Mouse (Mus musculus) spleen, postnatal 4 days (tissue): Measurements from ENCODE around the gene Gh.

Source experiments
- DNase-seq, 2 experiments: peaks; one replicate each; pipeline ENCODE4 v3.0.0; 2022; ENCODE audit warnings: low spot score in 2 of 2

The Gh gene

DNA sequence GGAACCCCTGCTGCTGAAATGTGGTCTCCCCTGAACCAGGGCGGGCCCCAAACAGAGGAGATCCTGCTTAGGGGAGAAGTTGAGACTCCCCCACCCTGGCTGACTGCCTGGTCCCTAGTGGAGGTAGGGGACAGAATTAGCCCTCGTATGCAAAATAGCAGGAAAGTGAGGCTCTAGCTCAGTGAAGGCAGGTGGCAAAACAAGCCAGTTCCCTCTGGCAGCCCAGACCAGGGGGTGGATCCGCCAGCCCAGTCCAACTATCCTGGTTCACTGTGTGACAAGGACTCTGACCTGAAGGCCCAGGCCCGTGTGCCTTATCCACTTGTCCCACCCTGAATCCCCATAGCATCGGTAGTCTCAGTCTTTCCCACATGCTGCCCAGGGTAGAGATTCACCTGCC, 8.5 kb upstream of the Gh start:
- DNase-seq, result peak; percentile 65 to 77

DNA sequence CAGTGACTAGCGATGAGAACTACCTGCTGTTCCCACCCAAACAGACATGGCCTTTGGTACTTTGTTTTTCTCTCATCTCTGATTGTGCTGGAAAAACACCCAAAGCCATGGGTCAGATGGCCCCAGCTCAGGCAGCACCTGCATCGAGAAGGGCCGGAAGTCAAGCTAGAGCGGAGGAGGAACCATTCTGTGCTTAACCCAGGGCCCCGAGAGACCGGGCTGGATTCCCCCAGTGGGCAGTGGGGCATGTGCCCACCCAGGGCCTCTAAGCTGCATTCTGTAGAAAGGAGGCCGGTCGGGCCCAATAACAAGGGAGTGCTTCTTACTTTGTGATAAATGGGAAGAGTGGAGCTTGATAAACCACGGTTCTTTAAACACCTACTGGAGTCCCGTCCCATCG, 6.5 kb upstream of the Gh start:
- DNase-seq, result peak; percentile 75 to 81

DNA sequence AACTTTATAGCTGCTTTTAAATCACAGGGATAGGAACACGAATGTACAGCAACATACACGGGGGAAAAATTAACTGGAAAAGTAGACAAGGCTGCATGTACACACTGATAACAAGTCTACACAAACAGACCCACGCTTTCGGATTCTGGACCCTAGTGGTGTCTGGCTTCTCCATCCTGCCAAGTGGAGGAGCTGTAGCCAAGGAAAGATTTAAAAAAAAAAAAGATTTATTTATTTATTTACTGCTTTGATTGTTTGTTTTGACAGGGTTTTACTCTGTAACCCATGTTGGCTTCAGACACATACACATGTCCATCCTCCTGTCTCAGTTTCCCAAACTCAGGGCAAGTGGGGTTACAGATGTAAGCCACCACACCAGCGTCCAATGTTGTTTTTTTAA, 5.8 kb upstream of the Gh start:
- no peak for DNase-seq

DNA sequence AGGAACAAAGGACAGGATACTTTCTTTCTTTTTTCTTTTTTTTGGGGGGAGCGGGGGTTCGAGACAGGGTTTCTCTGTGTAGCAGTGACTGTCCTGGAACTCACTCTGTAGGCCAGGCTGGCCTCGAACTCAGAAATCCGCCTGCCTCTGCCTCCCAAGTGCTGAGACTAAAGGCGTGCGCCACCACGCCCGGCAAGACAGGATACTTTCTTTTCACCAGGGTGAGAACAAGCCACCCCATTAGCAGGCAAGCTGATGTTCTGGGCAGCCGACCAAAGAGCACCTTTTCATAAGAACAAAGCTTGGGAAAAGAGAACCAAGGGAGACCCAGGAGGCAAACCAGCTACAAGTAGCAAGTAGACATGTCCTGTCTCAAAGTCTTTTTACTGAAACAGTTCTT, 5.1 kb upstream of the Gh start:
- DNase-seq, result no peak

DNA sequence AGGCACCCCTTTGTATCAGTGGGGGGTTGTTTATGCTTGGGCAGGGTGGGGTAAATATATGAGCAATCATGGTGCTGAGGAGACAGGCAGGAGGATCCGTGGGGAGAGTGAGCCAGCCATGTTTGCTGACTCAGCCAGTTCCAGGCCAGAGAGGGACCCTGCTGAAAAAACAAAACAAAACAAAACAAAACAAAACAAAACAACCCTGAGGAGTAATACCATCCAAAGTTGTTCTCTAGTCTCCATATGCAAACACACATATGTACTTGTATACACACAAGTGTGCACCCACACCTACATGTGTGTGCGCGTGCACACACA, 4.4 kb upstream of the Gh start:
- no peak for DNase-seq

DNA sequence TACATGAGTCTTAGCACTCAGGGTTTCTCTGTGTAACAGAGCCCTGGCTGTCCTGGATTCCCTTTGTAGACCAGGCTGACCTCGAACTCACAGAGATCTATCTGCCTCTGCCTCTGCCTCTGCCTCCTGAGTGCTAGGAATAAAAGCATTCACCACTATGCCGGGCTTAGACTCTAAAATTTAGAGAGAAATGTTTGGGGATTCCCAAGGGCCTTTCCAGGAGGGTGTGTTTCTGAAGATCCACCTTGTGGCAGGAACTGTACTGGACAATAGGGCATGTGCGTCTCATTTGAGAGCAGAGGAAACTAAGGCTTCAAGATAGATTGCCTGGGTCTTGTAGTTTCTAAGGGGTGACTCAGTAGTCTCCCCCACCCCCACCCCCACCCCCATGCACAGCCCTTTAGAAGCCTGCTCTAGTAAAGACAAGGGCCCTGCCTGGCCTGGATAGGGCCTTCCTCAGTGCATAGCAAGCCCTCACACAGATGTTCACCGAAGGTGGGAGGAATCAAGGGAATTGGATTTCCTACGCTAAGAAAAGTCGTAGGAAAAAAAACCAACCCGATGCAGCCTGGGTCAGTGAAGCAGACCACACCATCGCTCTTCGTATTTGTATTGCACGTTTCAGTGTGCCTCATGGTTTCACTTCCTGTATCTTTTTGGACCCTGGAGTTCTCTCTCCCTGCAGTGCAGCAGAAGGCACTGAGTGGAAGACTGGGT, 3.8 kb upstream of the Gh start:
- DNase-seq, result peak in 1 of 2 experiments; percentile 27

DNA sequence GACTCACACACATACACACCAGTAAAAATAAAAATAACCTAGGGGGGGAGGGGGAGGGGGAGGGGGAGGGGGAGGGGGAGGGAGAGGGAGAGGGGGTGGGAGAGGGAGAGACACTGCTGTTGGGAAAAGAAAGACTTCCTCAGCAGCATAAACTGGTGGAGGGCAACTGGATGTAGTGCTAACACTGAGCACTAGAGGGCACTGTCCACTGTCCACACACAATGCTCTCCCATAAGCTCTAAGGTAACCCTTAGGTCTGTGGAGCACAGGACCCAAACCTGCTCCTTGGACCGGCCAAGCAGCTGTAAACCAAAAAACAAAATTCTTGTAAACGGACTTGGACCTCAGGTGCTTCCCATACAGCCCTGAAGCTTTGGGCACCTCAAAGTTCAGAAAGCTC, 969 bp upstream of the Gh start:
- DNase-seq, result peak; percentile 62 to 88

DNA sequence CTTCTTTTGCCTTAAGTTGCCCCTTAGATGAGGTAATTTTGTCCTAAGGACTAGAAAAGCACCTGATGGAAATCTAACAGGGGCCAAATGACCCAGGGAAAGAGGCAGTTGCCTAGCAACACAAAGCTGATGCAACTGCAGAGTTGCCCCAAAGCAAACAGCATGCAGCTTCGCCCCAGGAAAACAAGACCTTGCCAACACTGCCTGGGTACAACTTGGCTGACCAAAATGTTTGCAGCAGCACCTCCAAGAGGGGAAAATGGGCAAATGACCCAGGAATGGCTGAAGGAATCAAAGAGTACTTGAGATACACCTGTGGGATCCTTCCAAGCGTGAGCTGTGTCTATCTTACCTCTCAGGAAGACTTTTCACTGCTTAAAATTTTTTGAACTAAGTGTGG, 9.8 kb downstream of the Gh start:
- DNase-seq, result no peak

DNA sequence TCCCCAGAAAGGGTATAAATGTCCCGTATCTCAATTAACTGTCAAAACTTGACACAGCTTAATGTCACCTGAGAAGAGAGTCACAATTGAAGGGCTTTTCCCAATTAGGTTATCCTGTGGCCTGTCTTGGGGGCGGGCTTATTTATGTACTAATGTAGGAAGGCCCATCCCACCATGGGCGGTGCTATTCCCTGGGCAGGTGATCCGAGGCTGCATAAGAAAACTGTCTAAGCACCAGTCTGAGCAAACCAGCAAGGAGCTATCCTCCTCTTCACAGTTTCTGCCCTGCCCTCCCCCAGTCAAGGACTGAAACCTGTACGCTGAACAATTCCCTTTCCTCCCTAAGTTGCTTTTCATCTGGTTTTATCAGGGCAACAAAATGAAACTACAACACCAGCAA, 11.3 kb downstream of the Gh start:
- no peak for DNase-seq

DNA sequence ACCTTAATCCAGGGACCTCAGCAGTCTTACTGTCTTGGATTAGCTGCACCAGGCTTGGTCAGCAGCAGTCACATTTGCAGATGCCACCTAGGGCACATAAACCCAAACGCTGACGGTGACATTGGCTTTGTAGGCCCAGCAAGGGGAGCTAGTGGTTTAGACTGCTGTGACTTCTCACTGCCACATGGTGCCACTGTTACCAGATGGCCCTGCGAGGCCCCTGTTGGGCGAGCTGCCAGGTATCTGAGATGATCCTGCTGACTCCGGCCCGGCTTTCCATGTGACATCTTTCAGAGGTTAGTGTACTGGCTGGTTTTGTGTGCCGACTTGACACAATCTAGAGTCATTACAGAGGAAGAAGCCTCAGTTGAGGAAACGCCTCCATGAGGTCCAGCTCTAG, 12.3 kb downstream of the Gh start:
- peak; percentile 48 to 74 for DNase-seq

DNA sequence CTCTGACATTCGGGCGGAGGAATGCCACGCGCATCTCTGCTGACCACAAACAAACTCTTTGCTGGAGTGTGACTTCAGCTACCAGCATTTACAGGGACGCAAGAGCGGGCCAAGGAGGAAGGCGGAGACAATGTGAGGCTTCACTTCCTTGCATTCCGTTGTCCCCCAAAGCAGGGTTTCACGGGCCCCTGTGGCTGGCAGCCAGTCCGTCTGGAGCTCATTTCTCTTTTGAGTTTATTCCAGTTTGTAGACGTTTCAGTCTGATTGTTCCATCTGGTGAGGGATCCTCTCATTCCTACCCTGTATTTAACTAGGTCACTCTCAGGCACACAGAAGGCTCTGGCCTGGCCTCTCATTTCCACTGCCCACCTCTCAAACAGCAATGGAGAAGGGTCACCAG, 14.7 kb downstream of the Gh start:
- DNase-seq, result no peak

DNA sequence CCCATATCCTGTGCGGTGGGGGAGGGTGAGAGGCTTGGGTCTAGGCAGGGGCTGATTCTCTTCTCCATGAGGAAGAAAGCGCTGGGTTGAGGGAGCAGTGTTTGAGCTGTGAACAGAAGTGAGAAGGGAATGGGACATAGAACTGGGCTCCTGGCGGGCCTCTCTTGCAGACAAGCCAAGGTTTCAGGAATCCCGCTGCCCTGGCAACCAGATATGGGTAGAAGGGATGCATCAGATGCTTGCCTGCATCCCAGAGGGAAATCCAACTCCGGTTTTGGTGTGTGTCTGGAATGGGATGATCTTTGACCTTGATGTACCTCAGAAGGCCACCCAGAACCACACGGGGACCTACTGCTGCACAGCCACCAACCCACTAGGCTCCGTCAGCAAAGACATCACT, 15.5 kb downstream of the Gh start:
- no peak for DNase-seq

DNA sequence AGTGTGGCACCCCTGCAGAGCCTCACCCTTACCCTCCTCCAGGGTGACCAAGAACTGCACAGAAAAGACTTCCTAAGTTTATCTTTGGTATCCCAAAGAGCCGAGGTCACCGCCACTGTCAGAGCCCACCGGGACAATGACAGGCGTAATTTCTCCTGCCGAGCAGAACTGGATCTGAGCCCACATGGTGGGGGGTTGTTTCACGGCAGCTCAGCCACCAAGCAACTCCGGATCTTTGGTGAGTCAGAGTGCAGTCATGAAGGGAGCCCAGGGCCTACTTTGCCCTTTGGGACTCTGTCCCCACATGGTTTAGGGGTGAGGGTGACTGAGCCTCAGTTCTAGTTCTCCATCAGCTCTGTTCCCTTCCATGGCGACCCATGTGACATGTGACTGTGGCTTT, 17.5 kb downstream of the Gh start:
- no peak for DNase-seq

DNA sequence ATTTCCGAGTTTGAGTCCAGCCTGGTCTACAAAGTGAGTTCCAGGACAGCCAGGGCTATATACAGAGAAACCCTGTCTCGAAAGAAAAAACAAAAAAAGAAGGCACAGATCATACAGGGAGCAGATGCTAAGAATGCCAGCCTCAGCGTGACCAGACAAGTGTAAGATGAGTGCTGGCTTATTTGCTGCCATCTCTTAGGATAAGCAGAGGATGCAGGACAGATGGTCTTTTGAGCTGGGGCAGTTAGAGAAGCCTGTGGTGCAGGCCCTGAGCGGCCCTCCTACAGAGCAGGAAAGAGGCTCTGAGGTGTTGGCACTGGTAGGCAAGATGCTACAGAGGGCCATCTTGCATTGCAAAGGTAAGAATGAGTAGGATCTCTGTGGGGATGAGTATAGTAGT, 18.3 kb downstream of the Gh start:
- DNase-seq, result no peak

DNA sequence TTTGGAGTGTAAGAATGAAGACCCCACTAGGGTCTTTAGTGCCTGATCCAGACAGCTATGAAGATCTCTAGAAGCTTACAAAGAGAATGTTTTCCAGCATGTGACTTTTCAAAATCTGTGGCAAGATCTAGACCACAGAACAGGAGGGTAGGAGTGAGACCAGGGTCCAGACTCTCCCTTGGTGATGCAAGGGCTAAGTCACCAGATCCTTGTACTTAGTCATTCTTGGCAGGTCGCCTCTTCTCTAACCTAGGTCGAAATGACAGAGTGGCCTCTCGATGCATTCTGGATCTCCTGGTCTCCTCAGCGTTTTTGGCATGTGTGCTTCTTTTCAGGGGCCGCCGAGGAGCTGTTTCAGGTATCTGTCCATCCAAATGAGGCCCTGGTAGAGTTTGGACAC, 19.2 kb downstream of the Gh start:
- no peak for DNase-seq

DNA sequence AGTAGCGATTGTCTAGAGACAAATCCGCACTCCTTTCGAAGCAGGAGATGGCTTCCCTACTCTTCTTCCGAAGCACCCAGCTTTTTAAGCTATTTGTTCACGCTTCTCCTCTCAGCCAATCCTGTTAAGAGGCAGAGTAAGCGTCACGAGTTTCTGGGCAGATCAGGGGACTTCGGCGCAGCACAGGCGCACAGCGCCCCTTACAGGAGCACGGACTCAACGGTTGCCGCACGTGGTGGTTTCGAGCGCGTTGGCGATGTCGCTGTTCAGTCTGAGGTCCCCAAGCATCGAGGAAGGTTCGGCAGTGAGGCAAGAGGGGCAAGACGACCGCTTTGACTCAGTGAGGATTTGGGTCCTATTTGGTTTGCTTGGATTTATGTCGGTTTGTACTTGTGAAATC, 25.2 kb downstream of the Gh start, which contains the start of gene Tcam1:
Gene Tcam1, plus strand, starts transcription at position 219 of the 400 bp plus-strand sequence.
- peak; percentile 91 to 97 for DNase-seq

DNA sequence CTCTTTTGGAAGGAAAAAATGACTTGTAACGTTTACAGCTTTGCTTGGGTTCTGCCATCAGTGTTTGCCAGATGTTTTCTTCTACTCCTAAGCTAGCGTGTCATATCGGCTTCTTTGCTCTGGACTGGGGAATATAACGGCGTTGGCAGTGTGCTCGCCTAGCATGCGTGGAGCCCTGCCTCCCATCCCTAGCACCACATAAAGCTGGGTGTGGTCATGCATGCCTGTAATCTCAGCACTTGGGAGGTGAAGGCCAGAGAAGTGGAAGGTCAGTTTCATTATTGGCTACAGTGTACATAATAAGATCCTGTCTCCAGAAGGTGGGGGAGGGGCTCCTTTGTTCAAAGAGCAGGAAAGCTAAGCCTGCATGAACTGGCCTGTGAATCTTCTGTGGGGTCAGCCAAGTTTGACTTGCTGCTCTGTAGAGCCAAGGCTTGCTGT, 26.7 kb downstream of the Gh start:
- DNase-seq, result no peak

DNA sequence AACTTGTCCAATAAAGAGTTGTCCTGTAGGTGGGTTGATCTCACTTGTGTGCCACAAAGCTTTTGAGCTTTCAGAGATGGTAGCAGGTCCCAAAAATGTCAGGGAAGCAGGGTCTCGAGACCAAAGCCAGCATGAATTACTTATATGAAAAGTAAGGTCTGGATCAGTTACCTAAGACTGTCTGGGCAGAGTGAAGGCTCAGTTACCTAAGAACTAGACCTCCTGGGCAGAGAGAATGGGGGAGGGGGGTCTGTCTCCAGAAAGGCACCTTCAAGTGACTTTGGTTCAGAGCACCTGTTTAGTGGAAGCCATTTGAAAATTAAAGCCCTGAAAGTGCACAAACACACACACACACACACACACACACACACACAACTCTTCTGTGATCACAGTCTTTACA, 27.3 kb downstream of the Gh start:
- DNase-seq, result no peak

DNA sequence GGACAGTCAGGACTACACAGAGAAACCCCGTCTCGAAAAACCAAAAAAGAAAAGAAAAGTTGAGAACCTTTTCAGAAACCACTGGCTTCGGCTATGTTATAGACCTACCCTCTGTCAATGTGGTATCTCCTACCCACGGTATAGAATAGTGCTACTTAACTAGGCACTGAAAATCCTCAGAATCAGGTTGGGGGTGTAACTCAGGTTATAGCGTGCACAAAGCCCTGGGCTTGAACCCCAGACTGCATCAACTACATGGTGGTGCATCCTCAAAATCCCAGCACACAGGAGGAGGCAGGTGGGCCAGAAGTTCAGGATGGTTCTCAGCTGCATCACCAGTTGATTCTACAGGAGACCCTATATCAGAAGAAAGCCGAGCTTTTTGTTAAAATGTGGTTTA, 27.9 kb downstream of the Gh start:
- DNase-seq, result no peak

DNA sequence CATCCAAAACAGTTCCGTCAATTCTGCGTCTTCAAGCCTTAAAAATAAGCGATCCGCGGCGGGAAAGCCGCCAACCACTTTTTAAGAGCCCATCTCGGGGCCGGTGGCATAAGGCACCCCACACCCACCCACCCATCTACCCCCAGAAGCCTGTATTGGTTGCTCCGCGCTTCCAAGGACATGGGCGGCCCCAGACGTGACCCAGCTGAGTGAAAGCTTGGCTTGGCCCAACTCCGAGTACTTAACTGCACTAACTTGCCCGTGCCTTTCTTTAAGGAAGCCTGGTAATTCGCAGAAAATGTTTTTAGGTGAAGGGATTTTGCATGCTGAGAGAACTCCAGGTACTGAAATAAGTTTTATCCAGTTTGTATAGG, 28.4 kb downstream of the Gh start:
- DNase-seq, result no peak

DNA sequence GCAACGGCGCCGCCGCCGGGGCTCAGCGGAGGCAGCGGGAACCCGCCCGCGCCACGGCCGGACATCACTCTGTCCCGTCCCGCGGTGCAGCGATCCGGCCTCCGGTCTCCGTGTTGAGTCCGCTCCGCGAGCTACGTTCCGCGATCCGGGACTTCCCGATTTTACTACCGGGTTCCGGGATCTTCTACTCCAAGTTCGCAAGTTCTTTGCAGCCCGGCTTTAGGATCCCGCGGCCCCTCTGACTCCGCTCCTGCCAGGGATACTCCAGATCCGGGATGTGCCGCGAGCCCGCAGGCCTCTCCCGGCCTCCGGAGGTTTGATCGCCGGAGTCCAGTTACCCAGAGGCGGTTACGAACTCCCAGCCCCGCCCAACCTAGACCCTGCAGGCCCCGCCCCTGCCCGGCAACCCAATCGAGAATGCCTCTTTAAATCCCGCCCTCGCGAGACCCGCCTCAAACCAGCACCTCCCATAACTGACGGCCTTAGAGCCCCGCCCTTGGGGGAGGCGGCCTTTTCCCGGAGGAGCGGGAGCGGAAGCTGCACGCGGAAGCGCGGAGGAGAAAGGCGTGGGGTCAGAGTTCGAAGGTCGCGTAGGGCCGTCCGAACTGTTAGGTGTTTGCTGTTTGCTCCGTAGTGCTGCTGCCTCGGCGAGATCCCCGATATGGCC, 28.9 kb downstream of the Gh start, which contains the start of gene Smarcd2:
Gene Smarcd2, minus strand, starts transcription at position 329 of the 667 bp plus-strand sequence.
- DNase-seq, result peak; percentile 99

DNA sequence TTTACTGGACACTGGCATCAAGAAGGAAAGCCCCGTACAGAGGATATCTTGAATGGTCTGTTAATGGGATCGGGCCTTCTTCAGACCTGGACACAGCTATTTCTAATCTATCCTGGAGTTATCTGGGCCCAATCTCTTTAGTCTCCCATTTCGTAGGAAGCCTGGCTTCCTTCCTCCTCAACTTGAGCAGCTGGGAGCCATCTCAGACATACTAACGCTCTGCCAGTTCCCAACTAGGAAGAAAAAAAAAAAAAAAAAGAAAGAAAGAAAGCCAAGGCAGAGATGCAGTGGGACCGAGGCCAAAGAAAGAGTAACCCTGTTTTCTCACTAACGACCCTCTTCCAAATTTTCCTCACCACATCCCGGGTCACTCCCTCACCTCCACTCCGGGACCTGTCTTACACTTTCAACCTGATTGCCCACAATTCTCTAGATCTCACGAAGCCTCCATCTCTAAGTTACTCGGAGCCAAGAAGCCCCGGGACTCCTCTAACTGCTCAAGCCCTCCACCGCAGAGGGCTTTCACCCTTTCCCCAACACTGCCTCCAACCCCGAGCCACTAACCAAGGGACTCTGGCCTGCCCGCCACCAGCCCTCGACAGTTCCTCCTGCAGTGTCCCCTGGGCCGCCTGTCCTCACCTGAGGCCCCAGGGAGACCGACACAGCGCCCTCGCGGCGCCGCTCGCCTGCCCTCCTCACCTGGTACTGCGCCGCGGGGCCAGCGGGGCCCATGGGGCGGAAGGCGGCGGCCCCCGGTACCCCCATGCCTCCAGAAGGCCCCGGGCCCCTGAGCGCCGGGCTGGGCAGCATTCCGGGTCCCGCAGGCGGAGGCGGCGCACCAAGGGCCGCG, 29.6 kb downstream of the Gh start:
- peak; percentile 67 to 87 for DNase-seq
